Mouse (Mus musculus) testis, adult 2 months (tissue): ENCODE data around the gene Ralgps1.

Experiments used
- CTCF ChIP-seq: fragments of 200-500 bp; IDR thresholded peaks from 2 replicates; pipeline ENCODE4 v1.5.1; 2012; ENCODE audit warnings: low read depth, mild to moderate bottlenecking, inconsistent platforms, low read length, moderate library complexity; ENCODE audit not compliant: control insufficient read depth, insufficient read depth, insufficient replicate concordance
- POLR2A ChIP-seq: fragments of 200-500 bp; IDR thresholded peaks from 2 replicates; pipeline ENCODE4 v1.6.1; 2012; ENCODE audit warnings: low read depth, mild to moderate bottlenecking, inconsistent platforms, low read length, moderate library complexity; ENCODE audit not compliant: control insufficient read depth

GRCm38 (mm10) chr2:33393951-33394635, 22.8 kb upstream of the Ralgps1 start:
- TF ChIP-seq CTCF (no peak), POLR2A (no peak)
